Mouse (Mus musculus): ENCODE measurements around the gene Gm35549.

The Gm35549 gene

GRCm38 (mm10) chr9:122823374-122824017, 20.3 kb downstream of the Gm35549 start:
- no peak for DNase-seq

GRCm38 (mm10) chr9:122815239-122815851, 28.5 kb downstream of the Gm35549 start:
- no peak for DNase-seq

GRCm38 (mm10) chr9:122814775-122815174, 29.1 kb downstream of the Gm35549 start:
- DNase-seq: no peak

GRCm38 (mm10) chr9:122812386-122812785, 31.4 kb downstream of the Gm35549 start:
- no peak for DNase-seq

- DNase-seq: no peak
These were observed 33.6 kb downstream of the Gm35549 start for GRCm38 (mm10) chr9:122810212-122810611.

- no peak for DNase-seq
These were observed 36.6 kb downstream of the Gm35549 start for GRCm38 (mm10) chr9:122807186-122807585.

- DNase-seq: peak; percentile 69
These were observed 37.9 kb downstream of the Gm35549 start for GRCm38 (mm10) chr9:122805845-122806341.

- DNase-seq: peak; percentile 95
These were observed 38.6 kb downstream of the Gm35549 start, which contains the start of gene Tcaim for GRCm38 (mm10) chr9:122805053-122805844. TSS of gene Tcaim (plus strand) at chr9:122805539.

- DNase-seq: no peak
These were observed 57.3 kb downstream of the Gm35549 start for GRCm38 (mm10) chr9:122786534-122786933.

- DNase-seq: peak; percentile 14
These were observed 58.6 kb downstream of the Gm35549 start for GRCm38 (mm10) chr9:122785231-122785630.
